Mouse (Mus musculus) spleen, postnatal 36 days (tissue): ENCODE results near the gene Nbeal1.
"Not testable (repeated sequence)": the region's sequence is repeated elsewhere in the genome, so short reads cannot be mapped to it uniquely, and the experiment has no call there.

Experiments
- DNase-seq, 2 experiments: peaks; one replicate each; pipeline ENCODE4 v3.0.0; 2022; ENCODE audit warnings: low spot score in 2 of 2, mixed read lengths in 1 of 2

Nbeal1 gene

DNA sequence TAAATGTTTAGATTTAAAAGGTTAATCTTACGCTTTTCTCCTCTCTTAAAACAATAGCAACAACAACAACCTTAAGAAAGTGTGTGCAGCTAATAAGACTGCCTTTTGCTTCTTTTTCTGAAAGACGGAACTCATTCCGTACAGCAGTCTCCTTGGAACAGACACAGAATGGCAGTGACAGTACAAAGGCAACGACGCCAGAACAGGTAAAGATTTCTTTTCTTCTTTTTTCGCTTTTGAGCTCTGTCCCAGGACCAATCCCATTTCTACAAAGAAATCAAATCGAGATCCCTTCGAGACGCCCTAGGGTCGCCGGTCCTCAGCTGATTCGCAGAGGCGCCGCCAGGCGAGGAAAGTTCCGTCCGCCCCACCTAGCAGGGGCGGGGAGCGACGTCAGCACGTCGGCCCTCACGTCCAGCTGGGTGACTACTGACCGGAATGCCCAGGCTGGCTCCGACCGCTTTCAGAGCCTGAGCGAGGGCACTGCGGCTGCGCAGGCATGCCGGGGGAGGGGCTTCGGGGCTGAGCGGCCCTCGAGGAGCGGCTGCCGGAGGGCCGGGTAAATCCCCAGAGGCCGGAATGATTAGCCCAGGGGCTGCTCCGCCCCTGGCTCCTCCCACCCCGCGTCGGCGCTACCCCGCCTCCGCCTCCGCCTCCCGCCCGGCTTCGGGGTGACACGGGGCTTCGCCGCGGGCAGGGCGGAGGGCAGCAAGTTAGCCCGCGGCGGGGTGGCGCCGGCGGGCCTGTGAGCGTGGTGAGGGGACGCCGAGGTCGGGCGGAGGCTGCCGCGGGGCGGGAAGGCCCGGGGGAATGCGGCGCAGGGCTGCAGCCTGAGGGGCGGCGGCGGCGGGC, at the start of gene Nbeal1:
Gene Nbeal1, plus strand, starts transcription at position 668 of the 852 bp plus-strand sequence.
- DNase-seq = peak; percentile 99 to 100

DNA sequence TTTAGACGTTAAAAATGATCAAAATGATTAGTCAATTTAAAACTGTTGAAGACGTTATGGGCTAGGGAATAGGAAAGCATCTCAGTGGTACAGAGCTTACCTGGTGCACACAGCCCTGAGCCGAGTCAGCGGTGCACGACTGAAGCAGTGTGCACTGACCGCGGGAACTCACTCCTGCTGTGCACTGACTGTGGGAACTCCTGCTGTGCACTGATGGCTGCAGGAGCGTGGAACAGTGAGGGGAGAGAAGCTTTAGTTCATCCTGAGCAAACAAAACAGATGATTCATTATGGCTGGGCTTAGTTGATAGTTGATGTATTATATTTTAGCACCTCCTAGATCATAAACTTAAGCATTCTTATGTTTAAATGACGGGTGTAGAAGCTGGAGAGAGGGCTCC, 43.1 kb upstream of the Nbeal1 start:
- no peak for DNase-seq

DNA sequence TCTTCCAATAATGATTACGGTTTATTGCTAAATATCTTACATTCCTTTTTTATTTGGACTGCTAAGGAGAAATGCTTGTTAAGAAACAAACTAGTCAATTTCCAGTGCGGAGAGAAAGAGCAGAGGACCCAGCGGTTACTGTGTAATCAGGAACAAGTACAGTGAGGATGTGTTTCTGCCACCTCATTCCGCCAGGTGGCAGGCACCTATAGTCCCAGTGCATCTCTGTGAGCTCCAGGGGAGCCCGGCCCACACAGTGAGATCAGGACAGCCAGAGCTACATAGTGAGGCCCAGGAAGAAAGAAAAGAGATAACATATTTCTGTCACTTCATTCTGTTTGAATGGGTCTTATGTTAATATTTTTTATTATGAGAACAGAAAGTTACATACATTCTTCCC, 27.7 kb upstream of the Nbeal1 start:
- DNase-seq = no peak

GRCm38 (mm10) chr1:60156651-60157050, 23.7 kb upstream of the Nbeal1 start:
- DNase-seq = no peak

GRCm38 (mm10) chr1:60158411-60158810, 22.0 kb upstream of the Nbeal1 start:
- peak; percentile 38 to 55 for DNase-seq

GRCm38 (mm10) chr1:60163676-60164075, 16.7 kb upstream of the Nbeal1 start:
- no peak for DNase-seq

DNA sequence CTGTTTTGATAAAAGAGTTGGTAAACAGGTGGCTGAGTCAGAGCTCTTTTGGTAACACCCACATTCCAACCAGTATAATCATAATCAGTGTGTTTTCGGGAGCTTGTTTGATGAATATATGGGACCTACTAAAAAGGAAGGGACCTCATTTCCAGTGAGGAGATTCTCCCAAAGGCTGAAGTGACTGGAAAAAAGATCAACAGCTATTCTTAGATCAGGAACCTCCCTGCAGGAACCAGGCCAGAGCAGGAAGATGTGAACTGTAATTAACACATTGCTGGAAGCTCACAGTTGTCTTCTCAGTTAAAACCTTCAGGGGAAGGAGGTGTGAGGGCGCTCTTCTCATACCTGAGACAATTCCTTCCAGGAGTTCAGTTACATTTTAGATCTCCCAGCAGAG, 10.8 kb upstream of the Nbeal1 start:
- no peak for DNase-seq

DNA sequence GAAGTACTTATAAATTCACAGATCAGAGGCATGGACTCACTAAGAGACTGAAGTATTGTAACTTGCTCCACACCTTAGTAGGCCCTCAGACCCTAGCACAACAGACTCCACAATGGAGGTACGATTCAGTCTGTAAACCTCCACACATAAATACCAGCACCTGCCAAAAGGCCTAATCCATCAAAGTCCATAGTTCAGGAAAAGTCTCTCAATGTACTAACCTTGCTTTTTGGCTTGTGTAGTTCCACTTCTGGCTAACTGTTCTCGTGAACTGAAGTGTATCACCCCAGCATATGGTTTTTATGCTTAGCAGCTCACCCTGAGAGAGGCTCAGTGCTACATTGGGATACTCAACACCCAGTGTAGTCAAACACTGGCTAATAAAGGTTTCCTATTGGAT, 10.1 kb upstream of the Nbeal1 start:
- DNase-seq = no peak

DNA sequence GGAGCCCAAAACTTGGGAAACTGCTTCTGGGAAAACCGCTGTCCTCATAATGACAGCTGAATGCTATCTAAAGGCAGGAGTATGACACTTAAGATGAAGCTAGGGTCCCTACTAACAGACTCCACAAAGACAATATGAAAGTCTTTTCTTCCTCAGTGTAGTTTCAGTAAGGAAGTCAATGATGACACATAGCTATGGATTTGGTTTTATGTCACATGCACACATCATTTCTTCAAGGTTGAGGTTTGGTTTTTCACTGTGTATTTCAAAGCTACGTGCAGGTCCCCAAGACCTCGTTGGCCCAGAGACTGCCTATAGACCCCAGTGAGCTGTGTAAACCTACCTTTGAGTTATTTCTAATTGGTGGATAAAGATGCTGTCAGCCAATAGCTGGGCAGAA, 7.3 kb upstream of the Nbeal1 start:
- no peak for DNase-seq

DNA sequence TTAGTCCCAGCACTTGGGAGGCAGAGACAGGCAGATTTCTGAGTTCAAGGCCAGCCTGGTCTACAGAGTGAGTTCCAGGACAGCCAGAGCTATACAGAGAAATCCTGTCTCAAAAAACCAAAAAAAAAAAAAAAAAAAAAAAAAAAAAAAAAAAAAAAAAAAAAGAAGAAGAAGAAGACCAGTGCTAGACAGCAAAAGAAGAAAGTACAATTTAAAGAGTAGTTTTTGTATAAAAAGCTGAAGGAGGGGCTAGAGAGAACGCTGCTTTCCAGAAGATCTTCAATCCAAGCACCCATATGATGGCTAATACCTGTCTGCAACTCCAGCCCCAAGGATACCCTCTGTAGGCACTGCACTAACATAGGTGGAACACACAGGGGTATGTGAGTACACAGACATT, 2.6 kb upstream of the Nbeal1 start:
- DNase-seq = not testable (repeated sequence)

DNA sequence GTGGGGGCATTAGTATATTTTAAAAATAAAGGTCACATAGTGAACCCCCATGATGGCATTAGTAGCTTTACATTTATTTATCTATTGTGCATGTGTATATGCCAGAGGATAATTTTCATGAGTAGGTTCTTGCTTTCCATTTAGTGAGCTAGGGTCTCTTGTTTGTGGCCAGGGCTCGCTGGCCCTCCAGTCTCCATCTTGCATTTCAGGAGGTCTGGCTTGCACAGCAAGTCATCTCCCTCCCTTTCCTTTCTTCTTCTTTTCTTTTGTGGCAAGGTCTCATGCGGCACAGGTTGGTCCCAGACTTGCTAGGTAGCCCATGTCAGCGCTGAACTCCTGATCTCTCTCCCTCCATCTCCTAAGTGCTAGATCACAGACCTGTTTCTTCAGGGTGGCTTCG, 1.0 kb upstream of the Nbeal1 start:
- DNase-seq = no peak

- peak in 1 of 2 experiments; percentile 56 for DNase-seq
Measured at GRCm38 (mm10) chr1:60180784-60181221, 404 bp downstream of the Nbeal1 start.

DNA sequence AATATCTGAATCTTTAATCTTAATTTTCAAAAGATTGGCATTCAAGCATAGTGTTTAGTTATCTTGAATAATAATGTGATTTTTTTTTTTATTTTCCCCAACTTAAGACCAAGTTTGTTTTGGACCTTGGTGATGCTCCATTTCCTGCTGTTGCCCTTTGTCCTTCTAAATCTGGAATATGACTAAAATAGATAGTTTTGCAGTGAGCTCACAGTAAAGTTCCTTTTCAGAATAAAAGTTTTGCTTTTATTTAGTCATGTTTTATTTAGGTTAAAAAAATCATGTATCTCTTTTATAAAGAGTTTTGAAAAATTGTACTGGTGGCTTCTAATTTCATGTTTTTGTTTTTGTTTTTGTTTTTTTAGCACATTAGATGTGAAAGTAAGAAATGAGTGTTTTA, 8.1 kb downstream of the Nbeal1 start:
- DNase-seq = no peak

DNA sequence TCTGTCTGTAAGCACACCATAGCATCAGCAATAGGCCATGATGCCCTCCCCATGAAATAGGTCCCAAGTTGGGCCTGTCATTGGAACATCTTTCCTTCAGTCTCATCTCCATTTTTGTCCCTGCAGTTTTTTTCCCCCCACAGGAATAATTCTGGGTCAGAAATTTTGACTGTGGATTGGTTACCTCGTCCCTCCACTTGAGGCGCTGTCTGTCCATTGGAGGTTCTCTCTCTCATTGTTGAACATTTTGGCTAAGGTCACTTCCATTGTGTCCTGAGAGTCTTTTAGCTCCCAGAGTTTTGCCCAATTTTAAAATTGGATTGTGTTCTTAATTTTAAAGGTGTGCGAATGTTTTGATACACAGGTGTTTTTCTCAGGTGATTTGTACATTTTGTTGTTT, 16.4 kb downstream of the Nbeal1 start:
- DNase-seq = no peak

DNA sequence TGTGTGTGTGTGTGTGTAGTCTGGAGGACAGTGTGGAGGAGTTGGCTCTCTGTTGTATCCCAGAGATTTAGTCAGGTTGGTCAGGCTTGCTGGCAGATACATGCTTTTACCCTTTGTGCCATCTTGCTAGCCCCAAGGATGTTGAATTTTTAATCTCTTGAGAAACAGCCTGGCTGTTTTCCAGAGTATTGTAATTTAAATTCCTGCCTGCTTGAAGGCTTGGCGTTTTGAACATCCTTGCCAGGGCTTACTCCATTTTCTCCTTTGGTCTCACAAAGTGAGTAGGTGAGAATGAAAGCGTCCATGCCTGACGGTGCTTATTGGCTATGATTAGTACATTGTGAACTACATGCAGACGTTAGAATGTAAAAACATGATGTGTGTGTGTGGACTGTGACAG, 18.6 kb downstream of the Nbeal1 start:
- DNase-seq = no peak

DNA sequence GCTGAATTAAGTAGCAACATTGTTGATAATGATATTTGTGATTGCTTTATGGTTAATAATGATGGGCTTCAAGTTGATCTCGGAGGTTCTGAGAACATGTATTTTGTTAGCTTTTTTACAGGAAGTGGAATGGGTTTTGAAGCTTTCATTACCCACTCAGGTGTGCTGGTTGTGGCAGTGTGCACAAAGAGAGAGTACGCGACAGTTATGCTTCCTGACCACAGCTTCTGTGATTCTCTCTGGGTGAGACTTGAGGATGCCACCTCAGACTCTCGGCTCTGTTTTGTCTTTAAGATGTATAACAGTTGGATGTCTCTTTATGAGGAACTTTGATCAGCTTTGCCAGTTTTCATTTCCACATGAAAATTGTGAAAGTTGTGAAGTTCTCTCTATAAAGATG, 55.9 kb downstream of the Nbeal1 start:
- DNase-seq = no peak

DNA sequence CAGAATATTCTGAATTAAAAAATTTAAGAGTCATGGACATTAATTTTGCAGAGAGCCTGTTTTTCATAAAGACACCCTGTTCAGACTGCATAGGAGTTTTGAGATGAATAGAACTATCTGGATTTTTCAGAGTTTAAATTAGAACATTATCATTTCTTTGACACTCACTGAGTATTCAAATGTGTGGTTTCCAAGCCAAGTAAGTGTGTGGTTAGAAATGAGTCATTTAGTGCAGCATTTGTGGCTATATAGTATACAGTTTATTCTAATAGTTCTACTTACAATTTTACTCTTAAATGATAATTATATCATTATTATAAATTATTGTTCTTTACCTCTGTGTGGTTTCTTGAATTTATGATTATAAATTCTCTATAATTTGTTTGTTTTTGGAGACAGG, 60.0 kb downstream of the Nbeal1 start:
- no peak for DNase-seq

GRCm38 (mm10) chr1:60268113-60268512, 87.7 kb downstream of the Nbeal1 start:
- DNase-seq = no peak

- DNase-seq = no peak
Measured at GRCm38 (mm10) chr1:60269314-60269713, 88.9 kb downstream of the Nbeal1 start.

GRCm38 (mm10) chr1:60272471-60272870, 92.1 kb downstream of the Nbeal1 start:
- peak in 1 of 2 experiments; percentile 1 for DNase-seq

GRCm38 (mm10) chr1:60293921-60294320, 113.5 kb downstream of the Nbeal1 start:
- no peak for DNase-seq

DNA sequence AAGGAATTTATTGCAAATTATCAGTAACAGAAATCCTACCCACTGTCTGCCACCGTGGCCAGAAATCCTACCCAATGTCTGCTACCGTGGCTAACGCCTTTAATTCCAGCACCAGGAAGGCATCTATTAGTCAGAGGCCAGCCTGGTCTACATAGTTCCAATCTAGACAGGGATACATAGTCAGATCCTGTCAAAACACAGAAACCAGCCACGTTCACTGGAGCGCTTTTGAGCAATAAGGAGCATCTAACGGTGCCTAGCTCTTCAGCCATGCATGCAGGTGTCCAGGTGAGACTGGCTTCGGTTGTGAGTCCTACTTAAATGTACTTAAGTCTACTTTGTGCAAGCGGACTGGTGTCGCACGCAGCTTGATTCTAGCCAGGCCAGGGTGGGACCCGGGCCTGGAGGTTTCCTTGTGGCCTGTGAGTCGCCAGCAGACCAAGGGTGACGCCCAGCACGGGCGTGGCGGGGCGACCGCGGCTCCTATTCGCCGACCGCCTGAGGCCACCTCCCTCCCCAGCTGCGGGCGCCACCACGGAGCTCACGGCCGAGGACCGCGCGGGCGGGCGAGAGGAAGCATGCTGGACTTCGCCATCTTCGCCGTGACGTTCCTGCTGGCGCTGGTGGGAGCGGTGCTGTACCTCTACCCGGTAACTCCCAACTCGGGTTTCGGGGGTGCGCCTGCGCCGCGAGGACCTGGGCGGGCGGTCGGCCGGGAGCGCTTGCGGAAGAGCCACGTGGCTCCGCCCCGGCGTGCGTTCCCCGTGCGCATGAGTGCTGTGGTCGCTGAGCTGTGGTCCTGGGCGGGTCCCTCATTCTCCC, 162.6 kb downstream of the Nbeal1 start, which contains the start of gene Cyp20a1:
Gene Cyp20a1, plus strand, starts transcription at position 516 of the 822 bp plus-strand sequence.
- peak; percentile 84 for DNase-seq
